Mouse (Mus musculus) heart, embryonic 16.5 days (tissue): ENCODE measurements around the gene Gfer. TPM values are rescaled to one million over a fixed set of nuclear protein-coding genes. Genes with fewer than 3 reads are reported as not detected.

Experiments
- ATAC-seq: fragments of 200-750 bp; cut with Nextera tagmentation; replicated peaks from 2 replicates; pipeline ENCODE4 v1.8.0; 2017; ENCODE audit warnings: moderate number of reproducible peaks; ENCODE audit not compliant: insufficient read depth, low FRiP score; ENCODE audit errors: extremely low read depth
- H3K27ac ChIP-seq: fragments of 300-500 bp; sonication (generic); 2 replicates; pipeline ENCODE4 v1.5.1; 2014; ENCODE audit warnings: mild to moderate bottlenecking, low read length, control low read depth, moderate library complexity
- H3K27me3 ChIP-seq: fragments of 300-500 bp; sonication (generic); 2 replicates; pipeline ENCODE4 v1.6.1; 2014; ENCODE audit warnings: low read length, mixed read lengths; ENCODE audit not compliant: control insufficient read depth, insufficient read depth
- H3K36me3 ChIP-seq: fragments of 300-500 bp; sonication (generic); 2 replicates; pipeline ENCODE4 v1.6.1; 2014; ENCODE audit not compliant: control insufficient read depth, insufficient read depth
- H3K4me1 ChIP-seq: fragments of 300-500 bp; sonication (generic); 2 replicates; pipeline ENCODE4 v1.6.1; 2014; ENCODE audit warnings: low read length, mixed read lengths; ENCODE audit not compliant: control insufficient read depth, insufficient read depth
- H3K4me2 ChIP-seq: fragments of 300-500 bp; sonication (generic); 2 replicates; pipeline ENCODE4 v1.6.1; 2014; ENCODE audit warnings: low read depth, mild to moderate bottlenecking, control low read depth, low read length
- H3K4me3 ChIP-seq: fragments of 300-500 bp; sonication (generic); 2 replicates; pipeline ENCODE4 v1.5.1; 2014; ENCODE audit warnings: mild to moderate bottlenecking, control low read depth, low read length
- H3K9ac ChIP-seq: fragments of 300-500 bp; sonication (generic); 2 replicates; pipeline ENCODE4 v1.6.1; 2014; ENCODE audit warnings: low read length, control low read depth
- H3K9me3 ChIP-seq: fragments of 300-500 bp; sonication (generic); replicated peaks from 2 replicates; pipeline ENCODE4 v1.6.1; 2016; ENCODE audit warnings: low read length; ENCODE audit not compliant: control insufficient read depth
- WGBS: fragments of 180-500 bp; shearing (Covaris S2); extraction: QIAGEN DNeasy Blood & Tissue Kit; methylation state at CpG from one replicate; pipeline ENCODE4 v1.1.7; 2014; 5-methylcytosine and 5-hydroxymethylcytosine counted together
- polyA plus RNA-seq: library from polyadenylated mRNA; unstranded; fragments of >200 nt; fragmentation: Nextera tagmentation; extraction: Ambion mirVana; gene quantifications from 2 replicates; pipeline ENCODE4 v1.2.1, GENCODE M21; 2015

Gene Gfer
- polyA plus RNA-seq, 1 experiment from 2014 or later: 29.7 TPM

DNA sequence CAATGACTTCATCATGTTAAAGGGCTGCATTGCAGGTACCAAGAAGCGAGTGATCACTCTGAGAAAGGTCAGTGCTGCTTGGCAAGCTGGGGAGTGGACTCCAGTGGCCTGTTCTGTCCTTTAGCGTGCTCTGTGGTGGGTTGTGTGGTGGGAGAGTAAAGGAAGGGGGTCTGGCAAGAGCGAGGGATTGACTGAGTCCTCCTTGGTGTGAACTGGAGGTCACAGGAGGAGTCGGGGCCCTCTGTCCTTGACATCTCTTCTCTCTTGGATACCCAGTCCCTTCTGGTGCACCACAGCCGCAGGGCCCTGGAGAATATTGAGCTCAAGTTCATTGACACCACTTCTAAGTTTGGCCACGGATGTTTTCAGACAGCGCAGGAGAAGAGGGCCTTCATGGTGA, 39.5 kb upstream of the Gfer start:
- Histone ChIP-seq H3K4me1 (peaks cover 19% of the 10 kb centered on the region), H3K27me3 (no peaks in the 10 kb centered on the region), H3K4me2 (no peak overlapping the region), H3K4me3 (no peak overlapping the region), H3K9me3 (no peaks in the 10 kb centered on the region), H3K9ac (no peak overlapping the region), H3K36me3 (peaks cover 7% of the 10 kb centered on the region; the same call in 1 of the 2 replicates), H3K27ac (peak overlapping the region; percentile 74)
- no peak for ATAC-seq
- WGBS: 84% methylated on average over 7 of the region's 7 CpGs

GRCm38 (mm10) chr17:24734513-24734912, 38.6 kb upstream of the Gfer start:
- Histone ChIP-seq H3K27me3 (no peaks in the 10 kb centered on the region), H3K4me1 (peaks cover 19% of the 10 kb centered on the region), H3K4me2 (no peak overlapping the region), H3K4me3 (no peak overlapping the region), H3K9me3 (no peaks in the 10 kb centered on the region), H3K27ac (no peak overlapping the region), H3K9ac (no peak overlapping the region), H3K36me3 (no peaks in the 10 kb centered on the region)
- 86% methylated on average over 1 of the region's 1 CpGs for WGBS
- ATAC-seq: no peak

DNA sequence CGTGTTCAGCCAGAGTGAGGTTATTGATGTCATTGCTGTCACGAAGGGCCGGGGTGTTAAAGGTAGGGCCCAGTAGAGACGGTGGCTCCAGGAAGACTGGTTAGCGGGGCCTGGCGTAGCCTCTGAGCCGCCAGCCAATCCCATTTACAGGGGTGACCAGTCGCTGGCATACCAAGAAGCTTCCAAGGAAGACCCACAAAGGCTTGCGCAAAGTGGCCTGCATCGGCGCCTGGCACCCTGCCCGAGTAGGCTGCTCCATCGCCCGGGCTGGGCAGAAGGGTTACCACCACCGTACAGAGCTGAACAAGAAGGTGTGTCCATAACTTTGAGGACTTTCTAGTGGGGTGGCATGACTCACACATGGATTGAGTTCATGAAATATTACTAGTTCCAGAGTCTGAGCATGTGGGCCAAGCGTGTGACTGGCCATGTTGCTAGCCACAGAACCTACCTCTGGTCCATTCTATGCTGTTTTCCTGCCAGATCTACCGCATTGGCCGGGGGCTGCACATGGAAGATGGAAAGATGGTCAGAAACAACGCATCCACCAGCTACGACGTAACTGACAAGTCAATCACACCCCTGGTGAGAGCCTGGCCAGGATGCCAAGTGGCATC, 37.6 kb upstream of the Gfer start:
- no peaks in the 10 kb centered on the region for H3K27me3 ChIP-seq
- H3K4me2 ChIP-seq: no peak overlapping the region
- H3K4me3 ChIP-seq: no peak overlapping the region
- H3K27ac ChIP-seq: no peak overlapping the region
- ATAC-seq: no peak
- peaks cover 22% of the 10 kb centered on the region for H3K4me1 ChIP-seq
- no peaks in the 10 kb centered on the region for H3K9me3 ChIP-seq
- H3K36me3 ChIP-seq: no peaks in the 10 kb centered on the region
- 90% methylated on average over 21 of the region's 21 CpGs for WGBS
- no peak overlapping the region for H3K9ac ChIP-seq

DNA sequence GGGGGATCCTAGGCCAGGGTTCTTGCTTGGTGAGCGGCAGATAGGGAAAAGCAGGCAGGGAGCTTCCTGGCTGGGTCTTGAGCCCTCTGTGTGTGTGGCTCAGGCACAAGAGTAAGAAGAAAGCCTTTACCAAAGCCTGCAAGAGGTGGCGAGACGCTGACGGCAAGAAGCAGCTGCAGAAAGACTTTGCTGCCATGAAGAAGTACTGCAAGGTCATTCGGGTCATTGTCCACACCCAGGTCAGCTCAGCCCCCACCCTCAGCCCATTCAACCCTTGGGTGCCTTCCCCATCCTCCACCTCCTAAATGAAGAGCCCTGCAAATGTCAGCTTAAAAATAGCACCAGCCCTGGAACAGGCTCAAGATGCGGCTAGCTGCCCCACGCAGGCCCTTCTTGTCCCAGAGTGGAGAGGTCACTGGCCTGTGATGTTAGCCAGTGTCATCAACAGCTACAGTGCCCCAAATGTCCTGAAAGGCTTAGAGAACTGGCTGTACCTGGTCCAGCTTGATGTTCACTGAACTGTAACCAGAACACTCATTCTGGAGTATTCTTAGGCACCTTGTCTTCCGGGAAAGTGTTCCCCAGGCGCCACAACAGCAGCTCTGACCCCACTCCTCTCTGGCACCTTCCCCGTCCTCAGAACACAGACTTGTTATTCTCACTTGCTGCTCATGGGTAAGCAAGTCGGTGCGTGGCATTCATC, 36.4 kb upstream of the Gfer start:
- Histone ChIP-seq H3K9ac (peak overlapping the region; percentile 52), H3K4me1 (peaks cover 21% of the 10 kb centered on the region), H3K4me3 (no peak overlapping the region), H3K36me3 (no peaks in the 10 kb centered on the region), H3K27me3 (no peaks in the 10 kb centered on the region), H3K4me2 (0 out of 2 replicates have a peak overlapping the region, but pooled peaks have one; percentile 9), H3K27ac (peak overlapping the region; percentile 79), H3K9me3 (no peaks in the 10 kb centered on the region)
- ATAC-seq: no peak
- 61% methylated on average over 12 of the region's 12 CpGs for WGBS

GRCm38 (mm10) chr17:24730787-24731186, 34.8 kb upstream of the Gfer start:
- no peak overlapping the region for H3K9ac ChIP-seq
- no peaks in the 10 kb centered on the region for H3K27me3 ChIP-seq
- H3K36me3 ChIP-seq: no peaks in the 10 kb centered on the region
- no peak overlapping the region for H3K4me3 ChIP-seq
- H3K4me2 ChIP-seq: no peak overlapping the region
- no peak for ATAC-seq
- no peak overlapping the region for H3K27ac ChIP-seq
- H3K9me3 ChIP-seq: no peaks in the 10 kb centered on the region
- 84% methylated on average over 14 of the region's 14 CpGs for WGBS
- peaks cover 12% of the 10 kb centered on the region for H3K4me1 ChIP-seq

GRCm38 (mm10) chr17:24729067-24729466, 33.1 kb upstream of the Gfer start:
- H3K4me1 ChIP-seq: peaks cover 11% of the 10 kb centered on the region
- no peak overlapping the region for H3K9ac ChIP-seq
- 53% methylated on average over 6 of the region's 6 CpGs for WGBS
- H3K36me3 ChIP-seq: no peaks in the 10 kb centered on the region
- no peaks in the 10 kb centered on the region for H3K27me3 ChIP-seq
- ATAC-seq: no peak
- no peaks in the 10 kb centered on the region for H3K9me3 ChIP-seq
- no peak overlapping the region for H3K27ac ChIP-seq
- no peak overlapping the region for H3K4me2 ChIP-seq
- H3K4me3 ChIP-seq: no peak overlapping the region

- WGBS: 71% methylated on average over 17 of the region's 17 CpGs
- H3K4me1 ChIP-seq: peaks cover 11% of the 10 kb centered on the region
Observed at GRCm38 (mm10) chr17:24728184-24728583, 32.2 kb upstream of the Gfer start.

GRCm38 (mm10) chr17:24727618-24728017, 31.7 kb upstream of the Gfer start, which contains the start of gene Rpl3l:
Gene Rpl3l (plus strand): TSS chr17:24727820.
- no peak for ATAC-seq
- Histone ChIP-seq H3K27me3 (no peaks in the 10 kb centered on the region), H3K4me2 (no peak within 1 kb of the TSS), H3K36me3 (no peaks in the 10 kb centered on the region; the same call in 1 of the 2 replicates), H3K9me3 (no peaks in the 10 kb centered on the region), H3K9ac (no peak within 1 kb of the TSS), H3K4me1 (peaks cover 16% of the 10 kb centered on the region), H3K27ac (no peak within 1 kb of the TSS), H3K4me3 (no peak within 1 kb of the TSS)
- 68% methylated on average over 2 of the region's 2 CpGs for WGBS

More at GRCm38 (mm10) chr17:24728184-24728583, 32.2 kb upstream of the Gfer start:
- Histone ChIP-seq H3K9me3 (no peaks in the 10 kb centered on the region), H3K27me3 (no peaks in the 10 kb centered on the region), H3K4me2 (no peak overlapping the region), H3K4me3 (no peak overlapping the region), H3K9ac (no peak overlapping the region), H3K27ac (no peak overlapping the region), H3K36me3 (no peaks in the 10 kb centered on the region)
- no peak for ATAC-seq

GRCm38 (mm10) chr17:24725637-24726390, 29.9 kb upstream of the Gfer start:
- Histone ChIP-seq H3K9ac (no peak overlapping the region), H3K4me3 (no peak overlapping the region), H3K4me1 (peaks cover 23% of the 10 kb centered on the region), H3K27me3 (no peaks in the 10 kb centered on the region), H3K27ac (no peak overlapping the region), H3K4me2 (no peak overlapping the region), H3K9me3 (no peaks in the 10 kb centered on the region), H3K36me3 (peaks cover 13% of the 10 kb centered on the region)
- WGBS: 64% methylated on average over 3 of the region's 3 CpGs
- ATAC-seq: no peak
